Mouse (Mus musculus): ENCODE measurements around the gene Iscu.

The Iscu gene

GRCm38 (mm10) chr5:113772450-113772895 is at the start of gene Iscu, which contains the start of gene Sart3:
Gene Iscu (plus strand): TSS chr5:113772748.
Gene Sart3 (minus strand): TSS chr5:113772510.
- DNase-seq (ENCODE audit: low spot score): peak; percentile 94

GRCm38 (mm10) chr5:113723567-113724237 is 48.8 kb upstream of the Iscu start:
- DNase-seq (ENCODE audit: low spot score): no peak

GRCm38 (mm10) chr5:113724446-113724845 is 48.1 kb upstream of the Iscu start, which contains the start of gene 1700069L16Rik:
Gene 1700069L16Rik (minus strand): TSS chr5:113724772.
- DNase-seq (ENCODE audit: low spot score): peak; percentile 93

GRCm38 (mm10) chr5:113725417-113725816 is 47.1 kb upstream of the Iscu start:
- DNase-seq (ENCODE audit: low spot score): no peak

- no peak for DNase-seq (ENCODE audit: low spot score)
Measured at GRCm38 (mm10) chr5:113726618-113727017, 45.9 kb upstream of the Iscu start.

GRCm38 (mm10) chr5:113727238-113727637 is 45.3 kb upstream of the Iscu start:
- DNase-seq (ENCODE audit: low spot score): no peak

GRCm38 (mm10) chr5:113728011-113728410 is 44.5 kb upstream of the Iscu start:
- DNase-seq (ENCODE audit: low spot score): no peak

GRCm38 (mm10) chr5:113728691-113729090 is 43.9 kb upstream of the Iscu start:
- no peak for DNase-seq (ENCODE audit: low spot score)

GRCm38 (mm10) chr5:113730641-113731121 is 41.9 kb upstream of the Iscu start:
- DNase-seq (ENCODE audit: low spot score): peak; percentile 50

- DNase-seq (ENCODE audit: low spot score): no peak
Measured at GRCm38 (mm10) chr5:113731174-113731573, 41.4 kb upstream of the Iscu start.

GRCm38 (mm10) chr5:113732182-113732581 is 40.4 kb upstream of the Iscu start:
- DNase-seq (ENCODE audit: low spot score): peak; percentile 74

- no peak for DNase-seq (ENCODE audit: low spot score)
Measured at GRCm38 (mm10) chr5:113734376-113734775, 38.2 kb upstream of the Iscu start.

- no peak for DNase-seq (ENCODE audit: low spot score)
Measured at GRCm38 (mm10) chr5:113735023-113735344, 37.6 kb upstream of the Iscu start.

GRCm38 (mm10) chr5:113735345-113736112 is 37.0 kb upstream of the Iscu start, which contains the start of gene Ficd:
Gene Ficd (plus strand): TSS chr5:113735803.
- DNase-seq (ENCODE audit: low spot score): peak; percentile 100

GRCm38 (mm10) chr5:113736113-113736502 is 36.4 kb upstream of the Iscu start:
- no peak for DNase-seq (ENCODE audit: low spot score)

- DNase-seq (ENCODE audit: low spot score): no peak
Measured at GRCm38 (mm10) chr5:113736522-113737164, 35.9 kb upstream of the Iscu start.

- DNase-seq (ENCODE audit: low spot score): no peak
Measured at GRCm38 (mm10) chr5:113737607-113738237, 34.8 kb upstream of the Iscu start.

GRCm38 (mm10) chr5:113747629-113748028 is 24.9 kb upstream of the Iscu start:
- DNase-seq (ENCODE audit: low spot score): peak; percentile 18

GRCm38 (mm10) chr5:113748556-113749331 is 23.8 kb upstream of the Iscu start:
- DNase-seq (ENCODE audit: low spot score): no peak

- no peak for DNase-seq (ENCODE audit: low spot score)
Measured at GRCm38 (mm10) chr5:113751521-113752157, 20.9 kb upstream of the Iscu start.
